Mouse (Mus musculus) cerebellum, adult 2 months (tissue): ENCODE measurements around the gene Arcn1.

Experiments
- CTCF ChIP-seq: fragments of 200-500 bp; IDR thresholded peaks from 2 replicates; pipeline ENCODE4 v1.5.1; 2011; ENCODE audit warnings: low read depth, mild to moderate bottlenecking, control low read depth, low read length, moderate library complexity, borderline replicate concordance; ENCODE audit not compliant: insufficient read depth
- POLR2A ChIP-seq: fragments of 200-500 bp; IDR thresholded peaks from 2 replicates; pipeline ENCODE4 v1.6.1; 2011; ENCODE audit warnings: low read length, control low read depth, borderline replicate concordance; ENCODE audit not compliant: insufficient read depth

- no peak for TF ChIP-seq POLR2A
- TF ChIP-seq CTCF, result no peak
Measured at GRCm38 (mm10) chr9:44814179-44814578, 46.5 kb upstream of the Arcn1 start.
